Mouse (Mus musculus) MEL (cell line): ENCODE data around the gene Hoxc4. TPM values are rescaled to one million over a fixed set of nuclear protein-coding genes. Genes with fewer than 3 reads are reported as not detected.
A peak's percentile ranks its signal among the peaks of the same experiment; 100 is the strongest.

Source experiments
- DNase-seq: peaks from one replicate; pipeline ENCODE4 v3.0.0; 2011; ENCODE audit warnings: low read depth, low spot score
- H3K27ac ChIP-seq: 2 replicates; pipeline ENCODE4 v1.5.1; 2012; ENCODE audit warnings: low read depth, mild to moderate bottlenecking, control low read depth, low read length, moderate library complexity; ENCODE audit not compliant: control insufficient read depth
- H3K27me3 ChIP-seq, 2 experiments: fragments of 150-350 bp in 1 of 2; sonication (generic) in 1 of 2; 2 replicates each; pipeline ENCODE4 v1.6.1; 2012; ENCODE audit warnings: low read length in 2 of 2, mild to moderate bottlenecking in 2 of 2, improper control_type of control experiment in 1 of 2, moderate library complexity in 1 of 2; ENCODE audit not compliant: insufficient read depth in 2 of 2, control insufficient read depth in 1 of 2
- H3K36me3 ChIP-seq, 2 experiments: 2 replicates each; pipeline ENCODE4 v1.6.1; 2012 to 2014; ENCODE audit warnings: low read length in 2 of 2, improper control_type of control experiment in 1 of 2, inconsistent platforms in 1 of 2, mild to moderate bottlenecking in 1 of 2; ENCODE audit not compliant: insufficient read depth in 2 of 2, control insufficient read depth in 1 of 2
- H3K4me1 ChIP-seq, 2 experiments: fragments of 150-350 bp in 1 of 2; sonication (generic) in 1 of 2; 2 replicates each; pipeline ENCODE4 v1.6.1; 2012; ENCODE audit warnings: low read length in 2 of 2, improper control_type of control experiment in 1 of 2, mild to moderate bottlenecking in 1 of 2; ENCODE audit not compliant: insufficient read depth in 2 of 2, control insufficient read depth in 1 of 2
- H3K4me3 ChIP-seq, 2 experiments: fragments of 150-350 bp in 1 of 2; sonication (generic) in 1 of 2; 2 replicates each; pipeline ENCODE4 v1.5.1; 2012; ENCODE audit warnings: low read depth in 2 of 2, low read length in 2 of 2, mild to moderate bottlenecking in 2 of 2, moderate library complexity in 2 of 2, control low read depth in 1 of 2, improper control_type of control experiment in 1 of 2; ENCODE audit not compliant: control insufficient read depth in 1 of 2, insufficient read depth in 1 of 2
- H3K79me2 ChIP-seq: 2 replicates; pipeline ENCODE4 v1.6.1; 2012; ENCODE audit warnings: mild to moderate bottlenecking, low read length, moderate library complexity; ENCODE audit not compliant: control insufficient read depth, poor library complexity, insufficient read depth
- H3K9ac ChIP-seq: 2 replicates; pipeline ENCODE4 v1.6.1; 2012; ENCODE audit warnings: low read depth, mild to moderate bottlenecking, control low read depth, low read length, moderate library complexity; ENCODE audit not compliant: control insufficient read depth, poor library complexity, severe bottlenecking
- H3K9me3 ChIP-seq: fragments of 150-350 bp; sonication (generic); replicated peaks from 2 replicates; pipeline ENCODE4 v1.6.1; 2012; ENCODE audit warnings: mild to moderate bottlenecking, low read length, improper control_type of control experiment, moderate library complexity; ENCODE audit not compliant: insufficient read depth
- BHLHE40 ChIP-seq: IDR thresholded peaks from 2 replicates; pipeline ENCODE4 v1.6.1; 2012; ENCODE audit warnings: low read depth, mild to moderate bottlenecking, inconsistent platforms, low read length, improper control_type of control experiment, borderline replicate concordance
- CHD1 ChIP-seq: IDR thresholded peaks from 2 replicates; pipeline ENCODE4 v1.6.1; 2012; ENCODE audit warnings: low read depth, mild to moderate bottlenecking, inconsistent platforms, low read length, improper control_type of control experiment
- CHD2 ChIP-seq: IDR thresholded peaks from 2 replicates; pipeline ENCODE4 v1.6.1; 2011; ENCODE audit warnings: low read length, improper control_type of control experiment
- CTCF ChIP-seq, 3 experiments: IDR thresholded peaks in 2 of 3; conservative IDR thresholded peaks in 1 of 3; 2 replicates each; pipeline ENCODE4 v1.5.1; 2011 to 2012; ENCODE audit warnings: low read length in 3 of 3, low read depth in 2 of 3, mild to moderate bottlenecking in 2 of 3, improper control_type of control experiment in 1 of 3, inconsistent platforms in 1 of 3, mixed read lengths in 1 of 3, moderate library complexity in 1 of 3; ENCODE audit not compliant: control insufficient read depth in 1 of 3, insufficient read depth in 1 of 3, poor library complexity in 1 of 3, severe bottlenecking in 1 of 3
- E2F4 ChIP-seq: IDR thresholded peaks from 2 replicates; pipeline ENCODE4 v1.6.1; 2011; ENCODE audit warnings: low read depth, low read length, improper control_type of control experiment, borderline replicate concordance
- ELF1 ChIP-seq: IDR thresholded peaks from 2 replicates; pipeline ENCODE4 v1.6.1; 2014; ENCODE audit warnings: low read depth, mild to moderate bottlenecking, inconsistent platforms, low read length, improper control_type of control experiment, moderate library complexity
- EP300 ChIP-seq, 2 experiments: IDR thresholded peaks; 2 replicates each; pipeline ENCODE4 v1.6.1; 2011; ENCODE audit warnings: improper control_type of control experiment in 2 of 2, low read length in 2 of 2, low read depth in 1 of 2, mild to moderate bottlenecking in 1 of 2
- ETS1 ChIP-seq: IDR thresholded peaks from 2 replicates; pipeline ENCODE4 v1.6.1; 2012; ENCODE audit warnings: low read depth, mild to moderate bottlenecking, inconsistent platforms, low read length, improper control_type of control experiment, moderate library complexity
- GABPA ChIP-seq: IDR thresholded peaks from 2 replicates; pipeline ENCODE4 v1.6.1; 2012; ENCODE audit warnings: low read depth, mild to moderate bottlenecking, inconsistent platforms, low read length, improper control_type of control experiment, moderate library complexity
- HCFC1 ChIP-seq: IDR thresholded peaks from 2 replicates; pipeline ENCODE4 v1.6.1; 2012; ENCODE audit warnings: low read depth, mild to moderate bottlenecking, inconsistent platforms, low read length, improper control_type of control experiment, moderate library complexity
- KAT2A ChIP-seq: conservative IDR thresholded peaks from 2 replicates; pipeline ENCODE4 v1.6.1; 2012; ENCODE audit warnings: low read depth, low read length, improper control_type of control experiment, inconsistent platforms
- MAFK ChIP-seq: IDR thresholded peaks from 2 replicates; pipeline ENCODE4 v1.6.1; 2011; ENCODE audit warnings: low read depth, mild to moderate bottlenecking, low read length, improper control_type of control experiment, borderline replicate concordance
- MAX ChIP-seq: IDR thresholded peaks from 2 replicates; pipeline ENCODE4 v1.6.1; 2011; ENCODE audit warnings: low read length, improper control_type of control experiment
- MAZ ChIP-seq: IDR thresholded peaks from 2 replicates; pipeline ENCODE4 v1.6.1; 2012; ENCODE audit warnings: low read depth, mild to moderate bottlenecking, inconsistent platforms, low read length, improper control_type of control experiment
- MEF2A ChIP-seq: IDR thresholded peaks from 2 replicates; pipeline ENCODE4 v1.6.1; 2014; ENCODE audit warnings: low read depth, mild to moderate bottlenecking, inconsistent platforms, low read length, improper control_type of control experiment; ENCODE audit not compliant: poor library complexity, insufficient replicate concordance, severe bottlenecking; ENCODE audit errors: extremely low read depth
- MXI1 ChIP-seq: IDR thresholded peaks from 2 replicates; pipeline ENCODE4 v1.6.1; 2011; ENCODE audit warnings: mild to moderate bottlenecking, low read depth, low read length, improper control_type of control experiment
- MYB ChIP-seq: IDR thresholded peaks from 2 replicates; pipeline ENCODE4 v1.6.1; 2011; ENCODE audit warnings: mild to moderate bottlenecking, low read depth, low read length, improper control_type of control experiment
- MYC ChIP-seq: IDR thresholded peaks from 2 replicates; pipeline ENCODE4 v1.6.1; 2011; ENCODE audit warnings: low read depth, mild to moderate bottlenecking, low read length, improper control_type of control experiment, moderate library complexity
- NELFE ChIP-seq: IDR thresholded peaks from 2 replicates; pipeline ENCODE4 v1.6.1; 2011; ENCODE audit warnings: low read depth, low read length, improper control_type of control experiment
- NRF1 ChIP-seq: IDR thresholded peaks from 2 replicates; pipeline ENCODE4 v1.6.1; 2014; ENCODE audit warnings: low read depth, mild to moderate bottlenecking, inconsistent platforms, low read length, improper control_type of control experiment, moderate library complexity; ENCODE audit not compliant: poor library complexity, insufficient read depth, severe bottlenecking
- POLR2A ChIP-seq, 2 experiments: IDR thresholded peaks; 2 replicates each; pipeline ENCODE4 v1.6.1; 2011 to 2012; ENCODE audit warnings: low read length in 2 of 2, mild to moderate bottlenecking in 2 of 2, control low read depth in 1 of 2, improper control_type of control experiment in 1 of 2, low read depth in 1 of 2, moderate library complexity in 1 of 2; ENCODE audit not compliant: control insufficient read depth in 1 of 2, insufficient read depth in 1 of 2, poor library complexity in 1 of 2
- RAD21 ChIP-seq: IDR thresholded peaks from 2 replicates; pipeline ENCODE4 v1.6.1; 2011; ENCODE audit warnings: mild to moderate bottlenecking, low read depth, low read length, improper control_type of control experiment
- SIN3A ChIP-seq: IDR thresholded peaks from 2 replicates; pipeline ENCODE4 v1.6.1; 2012; ENCODE audit warnings: low read length, improper control_type of control experiment, inconsistent platforms
- TBP ChIP-seq: IDR thresholded peaks from 2 replicates; pipeline ENCODE4 v1.8.0; 2011; ENCODE audit warnings: low read depth, low read length, improper control_type of control experiment
- TCF12 ChIP-seq: IDR thresholded peaks from 2 replicates; pipeline ENCODE4 v1.6.1; 2014; ENCODE audit warnings: low read depth, mild to moderate bottlenecking, inconsistent platforms, low read length, improper control_type of control experiment, moderate library complexity
- UBTF ChIP-seq: IDR thresholded peaks from 2 replicates; pipeline ENCODE4 v1.6.1; 2012; ENCODE audit warnings: low read depth, mild to moderate bottlenecking, inconsistent platforms, low read length, improper control_type of control experiment, moderate library complexity, borderline replicate concordance; ENCODE audit not compliant: insufficient read depth
- USF1 ChIP-seq: IDR thresholded peaks from 2 replicates; pipeline ENCODE4 v1.6.1; 2014; ENCODE audit warnings: low read depth, mild to moderate bottlenecking, inconsistent platforms, low read length, improper control_type of control experiment, moderate library complexity
- ZC3H11A ChIP-seq: IDR thresholded peaks from 2 replicates; pipeline ENCODE4 v1.6.1; 2012; ENCODE audit warnings: low read depth, mild to moderate bottlenecking, inconsistent platforms, low read length, improper control_type of control experiment
- ZKSCAN1 ChIP-seq: IDR thresholded peaks from 2 replicates; pipeline ENCODE4 v1.6.1; 2012; ENCODE audit warnings: low read depth, mild to moderate bottlenecking, inconsistent platforms, low read length, improper control_type of control experiment, moderate library complexity
- ZMIZ1 ChIP-seq: IDR thresholded peaks from 2 replicates; pipeline ENCODE4 v1.6.1; 2012; ENCODE audit warnings: low read depth, mild to moderate bottlenecking, inconsistent platforms, low read length, improper control_type of control experiment, moderate library complexity
- polyA plus RNA-seq, 2 experiments: library from polyadenylated mRNA; stranded (reverse) in 1 of 2; unstranded in 1 of 2; fragments of >175 nt in 1 of 2; fragments of >200 nt in 1 of 2; gene quantifications; 2 replicates each; pipeline versions ENCODE4 v1.2.1 to v1.2.4; 2012; ENCODE audit warnings: low replicate concordance in 2 of 2, low read depth in 1 of 2; ENCODE audit not compliant: insufficient read length in 2 of 2, insufficient read depth in 1 of 2, missing spikeins in 1 of 2
- total RNA-seq: library from RNA; depleted of rRNA; stranded (reverse); fragments of 300-350 nt; gene quantifications from 2 replicates; pipeline ENCODE4 v1.2.3, GENCODE M21; 2012

Hoxc4 gene
- total and polyA plus RNA-seq, 3 experiments: 2.6 to 9.4 TPM; not detected in 1

DNA sequence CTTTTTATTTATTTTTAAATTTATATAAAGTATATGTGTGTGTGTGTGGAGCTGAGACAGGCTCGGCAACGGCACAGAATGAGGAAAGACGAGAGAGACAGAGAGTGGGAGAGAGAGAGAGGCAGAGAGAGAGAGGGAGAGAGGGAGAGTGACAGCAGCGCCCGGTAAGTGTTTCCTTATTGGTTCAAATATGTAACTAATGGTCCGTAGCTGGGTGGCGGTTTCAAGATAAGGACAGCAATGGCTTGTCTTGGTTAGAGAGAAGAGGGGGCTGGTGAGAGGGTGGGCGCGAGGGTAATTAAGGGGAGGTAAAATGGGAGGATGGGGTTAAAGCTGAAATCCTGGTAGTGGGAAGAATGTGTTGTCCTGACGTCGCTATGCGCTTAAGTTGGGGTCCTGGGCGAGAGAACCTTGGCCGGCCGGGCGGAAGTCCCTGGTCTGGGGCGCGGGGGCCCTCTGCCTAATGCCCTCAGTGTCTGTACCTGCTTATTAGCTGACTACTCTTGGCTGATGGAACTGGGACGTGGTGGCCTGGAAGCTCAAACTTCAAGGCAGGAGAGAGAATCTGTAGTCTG is 20.0 kb upstream of the Hoxc4 start (continued):
- TF ChIP-seq KAT2A: peak; percentile 48; the same call in 1 of the 2 replicates
- TF ChIP-seq CHD1: peak; percentile 98
- TF ChIP-seq ELF1: peak; percentile 69
- TF ChIP-seq RAD21: no peak
- TF ChIP-seq MAFK: peak; percentile 53; the same call in 1 of the 2 replicates
- TF ChIP-seq MYB: peak; percentile 85
- peak; percentile 74 to 86 for TF ChIP-seq EP300 (IDR thresholded peaks at IDR 0.05; ENCODE audit: low read depth in 1 of 2, low read length in 2 of 2)
- TF ChIP-seq UBTF: no peak
- TF ChIP-seq CTCF (IDR thresholded peaks at IDR 0.05 in 2 of 3, conservative IDR thresholded peaks at IDR 0.05 in 1 of 3; ENCODE audit: control insufficient read depth in 1 of 3, insufficient read depth in 1 of 3, low read depth in 2 of 3, low read length in 3 of 3, poor library complexity in 1 of 3, severe bottlenecking in 1 of 3): no peak

DNA sequence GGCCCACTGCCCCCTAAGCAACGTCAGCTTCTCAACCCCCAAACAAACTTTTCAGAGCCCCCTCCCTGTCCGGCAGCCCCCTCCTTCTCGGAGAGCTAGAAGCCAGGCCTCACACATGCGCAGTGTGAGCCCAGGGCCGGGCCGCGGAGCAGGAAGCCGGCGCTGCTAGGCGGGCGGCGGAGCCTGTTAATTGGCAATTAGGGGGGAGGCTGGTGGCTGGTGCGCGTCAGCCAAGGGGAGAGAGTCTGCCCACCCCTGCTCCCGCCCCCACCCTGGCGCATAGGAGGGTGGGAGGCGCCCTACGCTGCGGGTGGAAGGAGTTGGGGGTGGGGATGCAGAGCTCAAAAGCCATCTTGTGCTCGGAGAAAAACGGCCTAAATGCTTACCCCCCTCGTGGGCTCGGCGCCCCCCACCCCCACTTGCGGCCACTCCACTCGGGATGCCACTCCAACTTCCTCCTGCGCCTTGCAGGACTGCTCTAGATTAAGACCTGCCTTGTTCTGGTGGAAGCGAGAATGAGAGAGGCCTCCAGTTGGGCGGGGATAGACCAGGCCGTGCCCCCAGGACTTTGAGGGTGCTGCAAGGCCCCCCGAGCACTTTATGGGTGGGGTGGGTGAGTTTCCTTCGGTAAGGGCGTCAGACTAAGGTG is 19.4 kb upstream of the Hoxc4 start:
- peak overlapping the region; percentile 98 for H3K9ac ChIP-seq
- H3K79me2 ChIP-seq: peaks cover 26% of the 10 kb centered on the region
- no peaks in the 10 kb centered on the region for H3K27me3 ChIP-seq
- no peaks in the 10 kb centered on the region for H3K9me3 ChIP-seq
- peak overlapping the region; percentile 68 for H3K4me3 ChIP-seq
- peak; percentile 99 for DNase-seq
- peak overlapping the region; percentile 99 for H3K27ac ChIP-seq
- H3K4me1 ChIP-seq: peaks cover 15 to 34% of the 10 kb centered on the region in 2 experiments
- peaks cover 0 to 31% of the 10 kb centered on the region in 2 experiments; a peak in 2 of 4 replicates for H3K36me3 ChIP-seq
- TF ChIP-seq CHD1 (peak; percentile 82; the same call in 1 of the 2 replicates), ZMIZ1 (peak; percentile 70; the same call in 1 of the 2 replicates), UBTF (0 out of 2 replicates have a peak, but pooled peaks have one; percentile 52), MAFK (no peak; the same call in 1 of the 2 replicates), NRF1 (peak; percentile 100), HCFC1 (peak; percentile 72), MXI1 (peak; percentile 45), BHLHE40 (peak; percentile 40; the same call in 1 of the 2 replicates), USF1 (0 out of 2 replicates have a peak, but pooled peaks have one; percentile 21), NELFE (peak; percentile 72), MEF2A (no peak), EP300 (IDR thresholded peaks at IDR 0.05; ENCODE audit: low read depth in 1 of 2, low read length in 2 of 2) (peak in 1 of 2 experiments; percentile 62; a peak in 2 of 4 replicates), POLR2A (IDR thresholded peaks at IDR 0.05; ENCODE audit: control insufficient read depth in 1 of 2, insufficient read depth in 1 of 2, low read depth in 1 of 2, low read length in 2 of 2, poor library complexity in 1 of 2) (peak; percentile 47 to 85; a peak in 2 of 4 replicates), MYC (peak; percentile 49; the same call in 1 of the 2 replicates), CHD2 (peak; percentile 82), MAX (peak; percentile 61), MAZ (peak; percentile 99), E2F4 (no peak), ZC3H11A (no peak), GABPA (no peak), TCF12 (peak; percentile 80), CTCF (IDR thresholded peaks at IDR 0.05 in 2 of 3, conservative IDR thresholded peaks at IDR 0.05 in 1 of 3; ENCODE audit: control insufficient read depth in 1 of 3, insufficient read depth in 1 of 3, low read depth in 2 of 3, low read length in 3 of 3, poor library complexity in 1 of 3, severe bottlenecking in 1 of 3) (no peak; a peak in 1 of 6 replicates), SIN3A (peak; percentile 22; the same call in 1 of the 2 replicates), TBP (peak; percentile 29; the same call in 1 of the 2 replicates), ZKSCAN1 (no peak), ETS1 (peak; percentile 78), ELF1 (peak; percentile 93)
